Mouse (Mus musculus) cerebellum, adult 2 months (tissue): ENCODE measurements at regions not wholly inside any gene's neighbourhood (a gene's known extent, or its start where the extent isn't known, plus 50 kb on each side); places are given as distances from the start of the nearest gene placed in this dataset.

Source experiments
- DNase-seq, 2 experiments: peaks; one replicate each; pipeline ENCODE4 v3.0.0; 2021
- H3K27ac ChIP-seq: fragments of 200-500 bp; 2 replicates; pipeline ENCODE4 v1.5.1; 2012; ENCODE audit warnings: low read length, control low read depth, inconsistent platforms; ENCODE audit not compliant: insufficient read depth
- H3K27me3 ChIP-seq: fragments of 200-500 bp; 2 replicates; pipeline ENCODE4 v1.6.1; 2012; ENCODE audit warnings: inconsistent platforms, mild to moderate bottlenecking, low read length, moderate library complexity; ENCODE audit not compliant: control insufficient read depth, insufficient read depth
- H3K4me1 ChIP-seq: fragments of 200-500 bp; 2 replicates; pipeline ENCODE4 v1.6.1; 2011; ENCODE audit warnings: low read length; ENCODE audit not compliant: control insufficient read depth, insufficient read depth
- H3K4me3 ChIP-seq: fragments of 200-500 bp; replicated peaks from 2 replicates; pipeline ENCODE3; 2011; ENCODE audit warnings: mild to moderate bottlenecking, low read depth, low read length, control low read depth; ENCODE audit not compliant: insufficient read depth
- CTCF ChIP-seq: fragments of 200-500 bp; IDR thresholded peaks from 2 replicates; pipeline ENCODE4 v1.5.1; 2011; ENCODE audit warnings: low read depth, mild to moderate bottlenecking, control low read depth, low read length, moderate library complexity, borderline replicate concordance; ENCODE audit not compliant: insufficient read depth
- POLR2A ChIP-seq: fragments of 200-500 bp; IDR thresholded peaks from 2 replicates; pipeline ENCODE4 v1.6.1; 2011; ENCODE audit warnings: low read length, control low read depth, borderline replicate concordance; ENCODE audit not compliant: insufficient read depth
- WGBS: fragments of 180-500 bp; shearing (Covaris S2); methylation state at CpG from one replicate; pipeline ENCODE4 v1.1.7; 2018; 5-methylcytosine and 5-hydroxymethylcytosine counted together

DNA sequence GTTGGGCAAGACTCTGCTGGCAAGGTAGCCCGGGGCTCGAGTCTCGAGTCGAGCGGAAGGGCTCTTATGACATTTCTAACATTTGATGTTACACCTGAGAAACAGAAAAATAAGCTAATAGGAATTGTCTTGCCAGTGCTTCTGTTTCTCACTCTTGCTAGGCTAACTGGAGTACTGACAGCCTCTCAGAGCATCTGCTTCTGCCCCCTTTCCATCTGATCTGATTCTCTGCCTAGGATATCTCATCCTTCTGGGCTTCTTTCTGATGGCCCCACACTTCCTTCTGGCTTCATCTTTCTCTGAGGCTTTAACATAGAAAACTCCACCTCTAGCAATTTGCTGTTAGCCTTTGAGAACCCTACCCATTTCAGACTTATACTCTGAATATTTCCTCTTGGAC is 95.0 kb upstream of the Arhgef9 start:
- no peak for DNase-seq
- no peak for TF ChIP-seq POLR2A
- TF ChIP-seq CTCF, result no peak
- whole genome bisulfite sequencing, result 79% methylated on average over 5 of the region's 5 CpGs
- Histone ChIP-seq H3K27ac (no peak overlapping the region), H3K4me1 (no peaks in the 10 kb centered on the region), H3K27me3 (no peaks in the 10 kb centered on the region), H3K4me3 (no peak overlapping the region)

- H3K4me1 ChIP-seq, result no peaks in the 10 kb centered on the region
- 74% methylated on average over 5 of the region's 5 CpGs for WGBS
- H3K4me3 ChIP-seq, result no peak overlapping the region
Observed at GRCm38 (mm10) chrX:95282038-95282437, 85.4 kb upstream of the Arhgef9 start.

GRCm38 (mm10) chrX:95253517-95253916 is 56.9 kb upstream of the Arhgef9 start:
- DNase-seq, result peak in 1 of 2 experiments; percentile 3
- TF ChIP-seq POLR2A (no peak), CTCF (no peak)
- Histone ChIP-seq H3K4me3 (no peak overlapping the region), H3K27me3 (no peaks in the 10 kb centered on the region), H3K4me1 (no peaks in the 10 kb centered on the region), H3K27ac (no peak overlapping the region)
- WGBS, result 33% methylated on average over 13 of the region's 13 CpGs

More at GRCm38 (mm10) chrX:95282038-95282437, 85.4 kb upstream of the Arhgef9 start:
- DNase-seq, result no peak
- H3K27ac ChIP-seq, result no peak overlapping the region
- H3K27me3 ChIP-seq, result no peaks in the 10 kb centered on the region
- TF ChIP-seq CTCF, result no peak
- no peak for TF ChIP-seq POLR2A
